Mouse (Mus musculus) layer of hippocampus, postnatal 36 days (tissue): Measurements from ENCODE around the gene Ttc25. TPM values are rescaled to one million over a fixed set of nuclear protein-coding genes. Genes with fewer than 3 reads are reported as not detected.
A peak's percentile ranks its signal among the peaks of the same experiment; 100 is the strongest.

Experiments used
- DNase-seq, 2 experiments: peaks; one replicate each; pipeline ENCODE4 v3.0.0; 2022
- total RNA-seq, 2 experiments: library from RNA; stranded (reverse); gene quantifications; 2 replicates each; pipeline ENCODE4 v1.2.3; 2021

Gene Ttc25
- 1 to 10 TPM in 1 of 2 experiments, under 1 TPM in 1; 0.82 to 1.3 TPM for total RNA-seq

DNA sequence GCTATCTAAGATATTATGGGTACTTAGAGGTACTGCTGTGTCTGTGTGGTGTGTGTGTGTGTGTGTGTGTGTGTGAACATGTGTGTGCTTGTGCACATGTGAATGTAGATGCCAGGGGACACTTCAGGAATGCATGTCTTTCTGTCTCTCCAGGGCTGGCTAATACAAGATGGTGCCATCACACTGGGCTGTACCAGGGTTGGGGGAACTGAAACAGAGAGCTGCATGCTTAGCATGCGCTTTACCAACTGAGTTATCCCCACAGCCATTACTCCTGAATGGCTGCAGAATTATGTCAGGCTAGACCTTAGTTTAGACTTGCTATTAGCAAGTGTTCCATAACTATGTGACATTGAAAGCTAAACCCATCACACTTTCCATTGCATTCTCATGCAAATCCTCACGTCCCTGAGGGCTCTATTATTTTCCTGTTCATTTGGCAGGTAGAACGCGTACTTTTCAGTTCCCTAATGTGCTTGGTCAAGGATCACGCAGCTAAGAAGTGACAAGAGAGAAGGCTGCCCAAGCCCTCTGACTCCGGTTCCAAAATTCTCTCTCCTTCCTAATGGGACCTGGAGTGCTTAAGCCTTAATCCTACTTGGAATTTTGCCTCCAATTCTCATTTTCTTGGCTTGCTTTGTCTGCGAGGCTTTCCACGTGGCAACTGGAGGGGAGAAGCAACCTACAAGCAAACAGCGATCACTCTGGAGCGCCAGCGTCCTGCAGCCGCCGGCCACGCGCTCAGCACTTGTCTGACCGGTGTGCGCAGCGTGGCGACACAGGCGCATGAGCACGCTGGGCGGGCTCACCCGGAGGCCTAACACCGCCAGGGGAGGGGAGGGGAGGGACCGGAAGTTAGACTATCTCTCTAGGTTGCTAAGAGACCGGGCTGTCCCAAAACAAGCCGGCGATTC lies at the start of gene Ttc25:
Ttc25 (plus strand) TSS at position 776 of the 914 bp plus-strand sequence.
- peak; percentile 73 to 77 for DNase-seq

DNA sequence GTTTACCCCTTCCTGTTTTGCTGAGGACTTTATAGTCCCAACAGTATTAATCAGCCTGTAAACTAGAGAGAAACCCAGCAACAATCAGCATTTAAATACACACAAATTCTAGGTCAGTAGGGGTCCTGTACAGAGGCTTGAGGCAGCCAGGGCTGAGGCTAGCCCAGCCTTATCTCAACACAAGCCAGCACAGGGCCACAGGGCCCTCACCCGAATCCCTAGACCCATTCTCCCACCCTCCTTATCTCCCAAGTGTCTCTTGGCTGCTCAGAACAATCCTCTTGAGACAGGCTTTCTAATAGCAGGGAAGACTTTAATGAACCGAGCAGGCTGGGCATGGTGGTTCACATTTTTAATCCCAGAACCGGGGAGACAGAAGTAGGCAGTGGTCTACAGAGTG lies 45.2 kb upstream of the Ttc25 start:
- DNase-seq = no peak

GRCm38 (mm10) chr11:100500651-100501050 lies 44.8 kb upstream of the Ttc25 start:
- DNase-seq = no peak

DNA sequence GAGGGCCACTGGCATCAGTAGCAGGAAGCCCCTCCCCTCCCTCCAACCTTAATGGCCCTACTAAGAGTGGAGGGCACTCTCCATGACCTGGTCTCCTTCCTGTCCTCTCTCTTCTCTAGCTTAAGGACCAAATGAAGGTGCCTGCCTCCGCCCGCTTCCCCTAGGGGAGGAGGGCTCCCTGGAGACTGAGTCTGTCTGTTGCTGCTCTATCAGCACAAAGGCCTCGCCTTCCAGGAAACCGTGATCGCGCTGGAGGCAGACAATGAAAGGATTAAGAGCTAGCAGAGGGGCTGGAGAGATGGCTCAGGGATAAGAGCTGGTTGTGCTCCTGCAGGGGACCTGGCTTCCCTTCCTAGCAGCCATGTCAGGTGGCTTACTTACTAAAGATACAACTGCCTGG lies 44.1 kb upstream of the Ttc25 start:
- DNase-seq = no peak

DNA sequence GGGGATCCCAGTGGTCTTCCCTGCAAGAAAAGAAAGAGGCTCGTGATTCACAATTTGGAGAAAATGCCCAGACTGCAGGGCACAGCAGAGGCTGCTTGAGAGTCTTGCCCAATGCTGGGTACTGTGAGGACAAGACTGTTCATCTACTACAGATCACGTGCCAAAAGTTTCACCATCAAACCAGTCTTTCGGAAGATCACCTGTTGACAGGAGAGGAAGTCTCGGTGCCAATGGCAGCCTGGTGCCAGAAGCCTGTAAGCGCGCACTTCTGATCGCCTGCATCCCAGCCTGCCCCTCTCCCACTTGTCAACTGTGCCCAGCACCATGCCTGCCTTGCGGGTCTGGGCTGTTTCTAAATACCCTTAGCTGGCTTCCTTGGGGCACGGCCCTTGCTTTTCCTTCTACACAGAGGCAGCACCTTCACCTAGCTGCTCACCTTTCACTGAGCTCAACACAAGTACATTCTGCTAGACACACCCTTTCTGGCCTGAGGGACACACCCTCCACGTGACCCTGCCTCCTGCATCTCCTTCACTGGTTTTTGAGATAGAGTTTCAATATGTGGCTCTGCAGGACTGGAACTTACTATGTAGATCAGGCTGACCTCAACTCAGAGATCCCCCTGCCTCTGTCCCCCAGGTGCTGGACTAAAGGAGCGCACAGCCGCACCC lies 40.3 kb upstream of the Ttc25 start:
- no peak for DNase-seq

GRCm38 (mm10) chr11:100505997-100506396 lies 39.4 kb upstream of the Ttc25 start:
- DNase-seq = no peak

DNA sequence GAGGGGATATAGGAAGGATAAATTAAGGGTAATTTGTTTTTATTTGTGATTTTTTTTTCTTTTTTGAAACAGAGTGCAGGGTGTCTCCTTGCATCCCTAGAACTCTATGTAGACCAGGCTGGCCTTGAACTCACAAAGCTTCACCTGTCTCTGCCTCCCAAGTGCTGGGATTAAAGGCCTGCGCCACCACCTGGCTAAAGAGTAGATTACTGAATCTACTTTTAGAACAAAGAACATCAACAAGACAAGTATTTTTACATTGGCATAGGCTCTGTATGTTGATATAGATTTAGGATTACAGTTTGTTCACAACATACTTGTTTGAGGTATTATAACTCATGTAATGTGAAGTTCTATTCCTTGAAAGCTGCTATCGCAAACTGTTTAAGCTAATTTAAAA lies 34.9 kb upstream of the Ttc25 start:
- no peak for DNase-seq

DNA sequence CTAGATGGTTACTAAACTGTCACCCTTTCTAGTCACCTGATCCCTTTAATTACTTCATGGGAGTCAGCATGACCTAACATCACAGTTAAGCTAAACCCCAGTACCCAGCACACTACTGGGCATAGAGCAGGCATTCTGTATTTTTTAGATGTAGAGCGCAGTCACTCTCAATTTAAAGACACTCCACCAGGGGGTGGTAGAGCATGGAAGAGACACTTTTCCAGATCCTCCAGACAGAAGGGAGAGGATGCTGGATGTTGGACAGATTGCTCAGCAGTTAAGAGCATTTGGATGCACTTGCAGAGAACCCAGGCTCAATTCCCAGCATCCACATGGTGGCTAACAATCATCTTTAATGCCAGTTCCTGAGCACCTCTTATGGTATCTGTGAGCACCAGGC lies 33.0 kb upstream of the Ttc25 start:
- DNase-seq = peak in 1 of 2 experiments; percentile 38

GRCm38 (mm10) chr11:100513716-100514115 lies 31.7 kb upstream of the Ttc25 start:
- DNase-seq = no peak

DNA sequence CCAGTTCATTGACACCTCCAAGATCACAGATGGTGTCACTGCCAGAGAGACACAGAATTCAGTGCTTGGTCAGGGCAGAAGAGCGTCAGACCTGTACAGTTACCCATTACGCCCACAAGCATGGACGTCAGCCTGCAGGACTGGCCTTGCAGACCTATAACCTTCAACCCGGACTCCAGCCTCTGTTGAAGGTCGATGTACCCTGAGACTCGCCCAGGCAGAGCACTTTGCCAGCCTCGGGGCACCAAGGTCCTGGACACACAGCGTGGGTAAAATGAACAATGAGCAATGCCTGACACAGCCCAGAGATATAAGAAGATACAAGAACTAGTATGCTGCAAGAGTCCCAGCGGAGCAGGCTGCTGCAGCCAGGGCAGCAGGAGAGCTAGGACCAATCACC lies 30.3 kb upstream of the Ttc25 start:
- no peak for DNase-seq

GRCm38 (mm10) chr11:100515789-100516188 lies 29.6 kb upstream of the Ttc25 start:
- no peak for DNase-seq

GRCm38 (mm10) chr11:100516291-100516690 lies 29.1 kb upstream of the Ttc25 start:
- no peak for DNase-seq

DNA sequence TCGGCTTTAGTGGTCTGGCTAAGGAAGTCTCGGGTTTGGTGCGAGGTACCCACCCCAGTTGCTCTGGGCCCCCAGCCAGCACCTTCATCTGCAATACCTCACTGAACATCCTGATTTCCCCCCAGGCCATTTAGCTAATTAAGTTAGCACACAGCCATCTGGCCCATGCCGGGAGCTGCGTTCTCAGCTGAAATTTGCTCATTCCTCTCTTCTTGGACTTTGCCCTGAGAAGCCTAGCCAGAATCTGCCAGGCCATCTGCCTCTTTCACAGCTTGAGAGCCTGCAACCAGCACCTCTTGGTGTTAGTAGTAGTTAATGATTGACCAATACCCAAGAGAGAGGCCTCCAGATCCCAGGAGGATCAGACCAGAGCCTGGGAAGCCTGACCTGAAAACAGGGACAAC lies 27.2 kb upstream of the Ttc25 start:
- DNase-seq = peak in 1 of 2 experiments; percentile 19

GRCm38 (mm10) chr11:100519188-100519587 lies 26.2 kb upstream of the Ttc25 start:
- no peak for DNase-seq

DNA sequence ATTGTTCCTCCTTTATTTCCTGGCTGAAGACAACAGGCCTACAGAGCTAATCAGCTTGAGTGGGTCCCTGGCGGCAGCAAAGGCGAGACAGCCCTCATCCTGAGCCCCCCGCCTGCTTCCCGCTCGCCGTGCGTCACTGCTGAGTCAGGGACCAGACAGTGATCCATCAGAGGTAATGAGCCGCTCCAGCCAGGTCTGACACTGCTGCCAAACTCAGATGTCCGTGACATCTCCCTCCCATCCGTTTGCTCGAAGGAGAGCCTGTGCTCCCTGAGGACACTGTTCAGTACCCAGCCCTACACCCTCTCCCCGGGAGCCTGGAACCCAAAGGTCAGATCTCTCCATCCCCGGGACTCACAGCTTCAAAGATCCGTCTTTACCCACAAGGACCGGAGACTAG lies 24.6 kb upstream of the Ttc25 start:
- no peak for DNase-seq

DNA sequence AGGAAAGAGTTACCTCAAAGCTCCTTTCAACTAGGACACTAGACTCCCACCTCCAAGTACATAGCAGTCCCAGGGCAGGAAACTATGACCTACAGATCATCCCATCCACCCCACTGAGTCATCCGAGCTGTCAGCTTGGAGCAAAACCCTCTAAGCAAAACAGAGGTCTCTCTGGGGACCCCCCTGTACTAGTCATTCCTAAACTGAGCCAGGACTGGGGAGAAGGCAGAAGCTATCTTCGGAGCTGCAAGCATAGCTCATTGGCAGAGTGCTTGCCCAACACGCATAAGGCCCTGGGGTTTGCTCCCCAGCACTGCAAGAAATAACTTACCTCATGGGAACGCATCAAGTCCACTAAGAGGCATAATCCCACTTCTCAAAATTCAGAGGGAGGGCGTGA lies 21.0 kb upstream of the Ttc25 start:
- DNase-seq = no peak

- no peak for DNase-seq
These were observed 20.3 kb upstream of the Ttc25 start for GRCm38 (mm10) chr11:100524987-100525630.

GRCm38 (mm10) chr11:100526052-100526816 lies 19.2 kb upstream of the Ttc25 start:
- no peak for DNase-seq

- DNase-seq = peak; percentile 50 to 65
These were observed 18.3 kb upstream of the Ttc25 start for GRCm38 (mm10) chr11:100527066-100527457.

- peak; percentile 97 for DNase-seq
These were observed 17.7 kb upstream of the Ttc25 start, which contains the start of gene Acly for GRCm38 (mm10) chr11:100527458-100528374. Gene Acly (minus strand): TSS chr11:100528000.
